Mouse (Mus musculus) liver, embryonic 11.5 days (tissue): ENCODE results near the gene Lingo1. TPM values are rescaled to one million over a fixed set of nuclear protein-coding genes. Genes with fewer than 3 reads are reported as not detected.
A peak's percentile ranks its signal among the peaks of the same experiment; 100 is the strongest.

ENCODE experiments used
- ATAC-seq: fragments of 200-750 bp; cut with Nextera tagmentation; replicated peaks from 2 replicates; pipeline ENCODE4 v1.8.0; 2017; ENCODE audit warnings: moderate number of reproducible peaks, mild to moderate bottlenecking, moderate TSS enrichment, moderate library complexity; ENCODE audit not compliant: low FRiP score
- DNase-seq: peaks from one replicate; pipeline ENCODE4 v3.0.0-alpha.2; 2017; ENCODE audit warnings: low spot score
- H3K27ac ChIP-seq: fragments of 300-500 bp; sonication (generic); 2 replicates; pipeline ENCODE4 v1.5.1; 2014; ENCODE audit warnings: mild to moderate bottlenecking, low read depth, low read length, control low read depth
- H3K27me3 ChIP-seq: fragments of 300-500 bp; sonication (generic); replicated peaks from 2 replicates; pipeline ENCODE4 v1.6.1; 2014; ENCODE audit warnings: low read length, mixed read lengths; ENCODE audit not compliant: control insufficient read depth, insufficient read depth
- H3K36me3 ChIP-seq: fragments of 300-500 bp; sonication (generic); 2 replicates; pipeline ENCODE4 v1.6.1; 2014; ENCODE audit warnings: mild to moderate bottlenecking, low read length, moderate library complexity, mixed read lengths; ENCODE audit not compliant: control insufficient read depth, insufficient read depth
- H3K4me1 ChIP-seq: fragments of 300-500 bp; sonication (generic); replicated peaks from 2 replicates; pipeline ENCODE4 v1.6.1; 2014; ENCODE audit warnings: low read length, mixed read lengths; ENCODE audit not compliant: control insufficient read depth, insufficient read depth
- H3K4me2 ChIP-seq: fragments of 300-500 bp; sonication (generic); 2 replicates; pipeline ENCODE4 v1.6.1; 2014; ENCODE audit warnings: mild to moderate bottlenecking, control low read depth, moderate library complexity
- H3K4me3 ChIP-seq: fragments of 300-500 bp; sonication (generic); 2 replicates; pipeline ENCODE4 v1.5.1; 2014; ENCODE audit warnings: low read depth, low read length, control low read depth
- H3K9ac ChIP-seq: fragments of 300-500 bp; sonication (generic); 2 replicates; pipeline ENCODE4 v1.6.1; 2014; ENCODE audit warnings: low read depth, low read length, control low read depth
- H3K9me3 ChIP-seq: fragments of 300-500 bp; sonication (generic); 2 replicates; pipeline ENCODE4 v1.6.1; 2016; ENCODE audit warnings: low read length, inconsistent platforms, mixed read lengths; ENCODE audit not compliant: control insufficient read depth
- WGBS: fragments of 180-500 bp; shearing (Covaris S2); extraction: QIAGEN DNeasy Blood & Tissue Kit; methylation state at CpG from one replicate; pipeline ENCODE4 v1.1.7; 2014; 5-methylcytosine and 5-hydroxymethylcytosine counted together
- polyA plus RNA-seq: library from polyadenylated mRNA; unstranded; fragments of >200 nt; fragmentation: Nextera tagmentation; extraction: Ambion mirVana; gene quantifications from 2 replicates; pipeline ENCODE4 v1.2.1, GENCODE M21; 2014

Lingo1 gene
- polyA plus RNA-seq, 1 experiment from 2014 or later: 2.6 TPM

GRCm38 (mm10) chr9:56609486-56609885 lies 186.8 kb downstream of the Lingo1 start:
- Histone ChIP-seq H3K27ac (no peak overlapping the region), H3K4me2 (no peak overlapping the region), H3K27me3 (peaks cover 8% of the 10 kb centered on the region; the same call in 1 of the 2 replicates), H3K36me3 (no peaks in the 10 kb centered on the region), H3K4me3 (no peak overlapping the region), H3K9me3 (no peaks in the 10 kb centered on the region), H3K4me1 (peaks cover 8% of the 10 kb centered on the region; the same call in 1 of the 2 replicates), H3K9ac (no peak overlapping the region)
- ATAC-seq (no peak), DNase-seq (no peak)
- WGBS: 37% methylated on average over 5 of the region's 5 CpGs

- no peak overlapping the region for H3K27ac ChIP-seq
- no peak overlapping the region for H3K4me3 ChIP-seq
- ATAC-seq (no peak), DNase-seq (no peak)
- H3K9me3 ChIP-seq: no peaks in the 10 kb centered on the region
- WGBS: 35% methylated on average over 11 of the region's 11 CpGs
- H3K4me1 ChIP-seq: peaks cover 8% of the 10 kb centered on the region; the same call in 1 of the 2 replicates
- no peaks in the 10 kb centered on the region for H3K36me3 ChIP-seq
- H3K9ac ChIP-seq: no peak overlapping the region
- H3K27me3 ChIP-seq: peaks cover 8% of the 10 kb centered on the region; the same call in 1 of the 2 replicates
- H3K4me2 ChIP-seq: no peak overlapping the region
These were observed 187.4 kb downstream of the Lingo1 start for GRCm38 (mm10) chr9:56608691-56609351.

DNA sequence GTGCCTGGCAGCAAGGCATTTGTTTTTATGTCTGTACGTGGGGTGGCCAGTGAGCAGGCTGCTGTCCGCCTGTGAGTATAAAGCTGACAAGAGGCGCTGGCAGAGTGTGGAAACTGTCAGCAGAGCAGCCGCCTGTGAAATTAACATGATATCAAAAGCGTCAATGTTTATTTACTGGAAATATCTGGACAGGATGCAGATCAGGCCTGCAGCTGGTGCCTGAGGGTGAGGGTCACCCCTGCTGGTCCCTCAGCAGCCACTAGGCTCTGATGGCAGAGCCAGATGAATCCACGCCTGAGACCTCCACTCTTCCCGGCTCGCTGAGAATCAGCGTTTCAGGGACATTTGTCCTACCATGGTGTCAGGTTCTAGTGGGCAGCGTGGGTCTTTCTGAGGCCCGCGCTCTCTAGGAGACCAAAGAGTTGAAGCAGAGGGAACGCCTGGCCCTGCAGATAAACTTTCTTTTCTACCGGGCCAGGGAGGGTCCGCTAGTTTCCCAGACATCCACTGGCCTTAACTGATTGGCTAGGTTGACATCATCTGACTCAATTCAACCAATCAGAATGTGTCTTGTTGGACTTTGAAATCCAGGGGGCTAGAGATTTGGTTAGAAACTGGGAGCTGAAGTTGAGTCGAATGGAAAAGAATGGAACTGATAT lies 190.1 kb downstream of the Lingo1 start:
- WGBS: 55% methylated on average over 16 of the region's 16 CpGs
- H3K36me3 ChIP-seq: no peaks in the 10 kb centered on the region
- H3K9me3 ChIP-seq: no peaks in the 10 kb centered on the region
- DNase-seq: no peak
- peak overlapping the region; percentile 38 for H3K4me2 ChIP-seq
- H3K27ac ChIP-seq: no peak overlapping the region
- ATAC-seq: peak; percentile 56; the same call in 1 of the 2 replicates
- H3K9ac ChIP-seq: peak overlapping the region; percentile 14; the same call in 1 of the 2 replicates
- H3K4me3 ChIP-seq: no peak overlapping the region
- H3K4me1 ChIP-seq: peaks cover 8% of the 10 kb centered on the region; the same call in 1 of the 2 replicates
- peaks cover 8% of the 10 kb centered on the region; the same call in 1 of the 2 replicates for H3K27me3 ChIP-seq

DNA sequence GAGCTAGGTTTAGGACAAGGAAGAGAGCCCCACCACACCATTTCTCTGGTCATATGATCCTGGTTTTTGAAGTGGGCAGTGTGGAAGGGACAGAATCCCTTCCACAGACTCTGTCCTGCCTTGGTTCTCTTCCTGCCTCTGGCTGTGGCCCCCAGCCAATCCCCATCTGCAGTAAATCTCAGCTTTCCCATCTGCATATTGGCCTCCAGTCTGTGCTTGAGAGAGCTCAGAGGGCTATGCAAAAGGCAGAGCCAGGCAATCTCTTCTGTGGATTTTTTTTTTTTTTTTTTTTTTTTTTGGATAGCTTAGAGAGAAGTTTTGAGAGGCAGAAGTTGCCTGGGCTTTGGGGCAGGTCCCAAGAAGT lies 190.8 kb downstream of the Lingo1 start:
- no peak overlapping the region for H3K4me2 ChIP-seq
- H3K27me3 ChIP-seq: peaks cover 8% of the 10 kb centered on the region; the same call in 1 of the 2 replicates
- DNase-seq: no peak
- ATAC-seq: no peak
- H3K4me3 ChIP-seq: no peak overlapping the region
- no peaks in the 10 kb centered on the region for H3K9me3 ChIP-seq
- no peak overlapping the region for H3K9ac ChIP-seq
- H3K4me1 ChIP-seq: peaks cover 8% of the 10 kb centered on the region; the same call in 1 of the 2 replicates
- H3K27ac ChIP-seq: no peak overlapping the region
- no peaks in the 10 kb centered on the region for H3K36me3 ChIP-seq

DNA sequence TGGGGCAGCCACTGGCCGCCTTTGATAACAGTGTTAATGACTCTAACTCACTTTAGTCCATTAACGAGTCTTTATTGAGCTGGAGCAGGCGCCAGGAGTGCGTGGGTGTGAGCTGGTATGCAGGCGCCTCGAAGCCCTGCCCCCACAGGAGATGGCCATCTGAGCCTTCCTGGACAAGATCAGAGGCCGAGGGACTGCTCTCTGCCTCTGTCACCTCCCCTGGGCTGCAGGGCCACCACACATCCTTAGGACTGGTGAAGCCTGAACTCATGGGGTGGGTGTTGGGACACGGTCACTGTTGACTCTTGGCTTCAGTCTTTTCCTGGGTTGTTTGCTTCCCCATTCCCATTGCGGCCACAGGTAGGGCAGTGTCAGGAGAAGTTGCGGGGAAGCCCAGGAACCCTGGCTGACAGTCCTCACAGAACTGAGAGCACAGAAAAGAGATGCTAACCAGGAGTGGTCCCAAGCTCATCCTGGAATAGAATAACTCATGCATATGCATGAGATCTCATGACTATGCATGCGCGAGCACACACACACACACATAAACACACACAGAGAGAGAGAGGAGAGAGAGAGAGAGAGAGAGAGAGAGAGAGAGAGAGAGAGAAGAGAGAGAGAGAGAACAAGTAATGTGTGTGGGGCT lies 191.3 kb downstream of the Lingo1 start:
- no peak overlapping the region for H3K27ac ChIP-seq
- no peak overlapping the region for H3K4me3 ChIP-seq
- peaks cover 8% of the 10 kb centered on the region; the same call in 1 of the 2 replicates for H3K4me1 ChIP-seq
- no peaks in the 10 kb centered on the region for H3K9me3 ChIP-seq
- H3K36me3 ChIP-seq: no peaks in the 10 kb centered on the region
- H3K9ac ChIP-seq: no peak overlapping the region
- peaks cover 8% of the 10 kb centered on the region; the same call in 1 of the 2 replicates for H3K27me3 ChIP-seq
- no peak overlapping the region for H3K4me2 ChIP-seq
- ATAC-seq: no peak
- 31% methylated on average over 12 of the region's 12 CpGs for WGBS
- DNase-seq: no peak

- ATAC-seq: no peak
- no peak overlapping the region for H3K4me3 ChIP-seq
- H3K9me3 ChIP-seq: no peaks in the 10 kb centered on the region
- H3K27me3 ChIP-seq: no peaks in the 10 kb centered on the region
- H3K9ac ChIP-seq: no peak overlapping the region
- H3K27ac ChIP-seq: no peak overlapping the region
- peaks cover 4% of the 10 kb centered on the region; the same call in 1 of the 2 replicates for H3K4me1 ChIP-seq
- no peaks in the 10 kb centered on the region for H3K36me3 ChIP-seq
- WGBS: 66% methylated on average over 11 of the region's 11 CpGs
- H3K4me2 ChIP-seq: no peak overlapping the region
- no peak for DNase-seq
These were observed 195.6 kb downstream of the Lingo1 start for GRCm38 (mm10) chr9:56600655-56601054.

GRCm38 (mm10) chr9:56592639-56593038 lies 203.6 kb downstream of the Lingo1 start:
- 66% methylated on average over 7 of the region's 7 CpGs for WGBS
- H3K9ac ChIP-seq: no peak overlapping the region
- no peak overlapping the region for H3K27ac ChIP-seq
- no peaks in the 10 kb centered on the region for H3K27me3 ChIP-seq
- no peaks in the 10 kb centered on the region for H3K9me3 ChIP-seq
- ATAC-seq (no peak), DNase-seq (no peak)
- no peaks in the 10 kb centered on the region for H3K36me3 ChIP-seq
- H3K4me3 ChIP-seq: no peak overlapping the region
- no peak overlapping the region for H3K4me2 ChIP-seq
- no peaks in the 10 kb centered on the region for H3K4me1 ChIP-seq

- ATAC-seq: no peak
These were observed 204.9 kb downstream of the Lingo1 start for GRCm38 (mm10) chr9:56591248-56591888.

More at GRCm38 (mm10) chr9:56591248-56591888, 204.9 kb downstream of the Lingo1 start:
- WGBS: 76% methylated on average over 8 of the region's 8 CpGs
- Histone ChIP-seq H3K9ac (no peak overlapping the region), H3K4me3 (no peak overlapping the region), H3K36me3 (no peaks in the 10 kb centered on the region), H3K27ac (no peak overlapping the region), H3K4me2 (no peak overlapping the region), H3K9me3 (no peaks in the 10 kb centered on the region), H3K4me1 (no peaks in the 10 kb centered on the region), H3K27me3 (no peaks in the 10 kb centered on the region)
- no peak for DNase-seq
